Mouse (Mus musculus): Measurements from ENCODE around the gene Lyrm7.

Gene Lyrm7

GRCm38 (mm10) chr11:54882671-54883070 lies 22.0 kb upstream of the Lyrm7 start:
- in situ Hi-C loops (cut with MboI, MseI): no loop called here

- in situ Hi-C loops (cut with MboI, MseI): no loop called here
Observed at GRCm38 (mm10) chr11:54881051-54881474, 20.3 kb upstream of the Lyrm7 start.

DNA sequence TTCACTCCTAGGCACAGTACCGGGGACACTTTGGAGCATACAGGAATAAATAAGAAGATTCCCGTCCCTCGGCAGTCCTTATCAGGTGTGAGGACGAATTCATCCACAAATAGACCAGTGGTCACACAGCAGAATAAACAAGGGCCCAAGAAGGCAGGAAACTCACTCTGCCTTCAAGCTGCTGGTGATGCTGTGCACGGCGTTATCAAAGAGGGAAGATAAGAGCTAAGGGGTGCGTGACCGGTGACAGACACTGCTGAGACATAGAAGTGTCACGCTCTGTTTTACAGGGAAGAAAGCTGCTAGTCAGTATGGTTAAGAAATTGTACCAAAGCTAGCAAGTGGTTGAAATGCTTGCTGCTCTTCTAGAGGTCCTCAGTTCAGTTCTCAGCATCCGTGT lies 19.2 kb upstream of the Lyrm7 start:
- in situ Hi-C loops (cut with MboI, MseI): no loop called here

DNA sequence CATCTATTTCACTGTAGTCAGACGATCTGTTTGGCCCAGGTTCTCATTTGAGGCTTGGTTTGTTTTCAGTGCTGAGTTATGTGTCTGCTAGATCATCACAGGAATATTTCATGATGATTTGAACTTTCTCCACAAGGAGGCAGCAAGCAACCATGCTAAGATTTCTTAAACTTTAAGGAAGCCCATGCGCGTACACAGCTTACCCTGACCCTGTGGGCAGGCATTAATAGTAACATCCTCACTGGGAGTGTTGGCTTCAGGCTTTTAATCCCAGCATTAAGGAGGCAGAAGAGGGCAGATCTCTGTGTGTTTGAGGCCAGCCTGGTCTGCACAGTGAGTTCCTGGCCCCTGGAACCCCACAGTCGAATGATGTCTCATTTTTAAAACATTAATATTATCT lies 18.7 kb upstream of the Lyrm7 start:
- in situ Hi-C loops (cut with MboI, MseI): no loop called here

DNA sequence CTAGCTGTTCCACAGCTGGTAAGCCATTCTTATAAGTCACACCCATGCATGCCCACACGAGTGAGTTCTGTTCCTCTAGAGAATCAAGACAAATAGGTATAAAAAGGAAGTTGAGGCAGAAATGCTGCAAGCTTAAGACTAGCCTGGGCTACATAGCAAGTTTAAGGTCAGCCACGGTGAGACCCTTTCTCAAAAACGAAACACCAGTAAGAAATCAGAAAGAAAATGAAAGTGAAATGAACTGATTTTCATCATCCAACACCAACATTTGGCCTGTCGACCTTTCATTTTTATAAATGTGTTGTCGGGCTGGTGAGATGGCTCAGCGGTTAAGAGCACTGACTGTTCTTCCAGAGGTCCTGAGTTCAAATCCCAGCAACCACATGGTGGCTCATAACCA lies 18.2 kb upstream of the Lyrm7 start:
- in situ Hi-C loops (cut with MboI, MseI): no loop called here

DNA sequence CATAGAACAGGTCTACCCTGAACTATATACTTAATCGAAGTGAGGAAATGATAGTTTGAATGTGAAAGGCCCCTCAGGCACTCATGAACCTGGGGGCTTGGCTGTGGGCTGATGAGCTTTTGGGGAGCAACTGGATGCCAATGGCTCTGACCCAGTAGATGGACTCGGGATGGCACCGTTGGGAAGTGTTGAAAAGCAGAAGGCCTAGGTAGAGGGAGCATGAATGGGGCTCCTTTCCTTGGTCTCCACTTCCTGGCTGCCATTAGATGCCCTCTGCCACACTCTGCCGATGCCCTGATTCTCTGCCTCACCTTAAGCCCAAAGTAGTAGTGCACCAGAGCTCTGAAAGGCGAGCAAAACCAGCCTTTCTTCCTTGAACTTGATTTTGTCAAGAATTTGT lies 15.3 kb upstream of the Lyrm7 start:
- in situ Hi-C loops (cut with MboI, MseI): no loop called here

DNA sequence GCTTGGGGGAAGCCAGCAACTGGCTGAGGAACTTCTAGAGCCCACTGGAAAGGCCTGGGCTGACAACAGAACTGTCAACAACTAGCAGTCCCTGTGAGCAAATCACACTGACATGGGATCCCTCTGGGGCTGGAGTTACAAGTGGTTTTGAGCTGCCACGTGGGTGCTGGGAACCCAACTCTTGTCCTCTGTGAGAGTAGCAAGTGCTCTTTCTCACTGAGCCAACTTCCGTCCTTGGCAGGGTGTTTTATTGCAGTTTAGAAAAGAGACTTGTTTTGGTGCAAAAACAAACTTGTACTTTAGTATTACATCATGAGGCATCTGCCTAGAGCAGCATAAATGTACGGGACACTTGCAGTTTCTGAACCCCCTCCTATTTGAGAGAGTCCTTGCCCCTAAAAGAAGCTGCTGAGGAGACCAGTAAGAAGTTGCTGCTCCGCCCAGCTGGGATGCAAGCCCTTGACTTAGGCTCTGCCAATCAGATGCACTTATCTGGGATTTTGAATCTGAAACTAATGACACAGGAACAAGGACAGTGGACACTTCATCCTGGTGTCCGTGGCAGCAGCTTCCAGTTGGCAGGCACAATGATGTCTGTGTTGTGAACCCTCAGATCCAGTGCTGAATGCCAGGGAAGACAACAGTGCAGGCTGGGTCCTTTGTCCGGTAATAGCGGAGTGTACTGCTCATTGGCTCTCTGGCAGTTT lies 11.3 kb upstream of the Lyrm7 start:
- in situ Hi-C loops (cut with MboI, MseI): no loop called here

- in situ Hi-C loops (cut with MboI, MseI): no loop called here
Observed at GRCm38 (mm10) chr11:54869318-54869717, 8.6 kb upstream of the Lyrm7 start.

- in situ Hi-C loops (cut with MboI, MseI): no loop called here
Observed at GRCm38 (mm10) chr11:54868445-54868844, 7.7 kb upstream of the Lyrm7 start.

DNA sequence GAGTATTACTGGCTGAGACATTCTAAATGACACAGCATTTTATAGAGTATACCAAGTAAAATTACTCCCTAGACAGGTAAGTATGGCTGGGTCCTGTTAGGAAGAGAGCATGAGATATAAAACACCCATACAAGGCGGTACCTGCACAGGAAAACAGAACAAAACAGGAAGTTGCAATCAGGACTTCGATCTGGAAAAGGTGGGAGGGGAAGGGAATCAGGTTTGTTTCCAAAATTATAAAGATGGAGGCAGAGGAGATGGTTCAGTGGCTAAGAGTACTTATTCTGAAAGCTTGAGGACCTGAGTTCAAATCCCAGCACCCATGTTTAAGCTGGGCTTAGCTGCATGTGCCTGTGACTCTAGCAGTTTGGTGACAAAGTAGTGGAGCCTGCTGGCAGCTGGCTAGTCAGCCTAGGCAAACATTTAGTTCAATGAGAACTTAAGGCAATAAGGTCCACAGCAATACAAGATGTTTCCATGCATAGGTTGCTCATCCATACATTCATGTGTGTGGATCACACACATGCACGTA lies 7.3 kb upstream of the Lyrm7 start:
- in situ Hi-C loops (cut with MboI, MseI): no loop called here

- in situ Hi-C loops (cut with MboI, MseI): no loop called here
Observed at GRCm38 (mm10) chr11:54867049-54867385, 6.3 kb upstream of the Lyrm7 start.

DNA sequence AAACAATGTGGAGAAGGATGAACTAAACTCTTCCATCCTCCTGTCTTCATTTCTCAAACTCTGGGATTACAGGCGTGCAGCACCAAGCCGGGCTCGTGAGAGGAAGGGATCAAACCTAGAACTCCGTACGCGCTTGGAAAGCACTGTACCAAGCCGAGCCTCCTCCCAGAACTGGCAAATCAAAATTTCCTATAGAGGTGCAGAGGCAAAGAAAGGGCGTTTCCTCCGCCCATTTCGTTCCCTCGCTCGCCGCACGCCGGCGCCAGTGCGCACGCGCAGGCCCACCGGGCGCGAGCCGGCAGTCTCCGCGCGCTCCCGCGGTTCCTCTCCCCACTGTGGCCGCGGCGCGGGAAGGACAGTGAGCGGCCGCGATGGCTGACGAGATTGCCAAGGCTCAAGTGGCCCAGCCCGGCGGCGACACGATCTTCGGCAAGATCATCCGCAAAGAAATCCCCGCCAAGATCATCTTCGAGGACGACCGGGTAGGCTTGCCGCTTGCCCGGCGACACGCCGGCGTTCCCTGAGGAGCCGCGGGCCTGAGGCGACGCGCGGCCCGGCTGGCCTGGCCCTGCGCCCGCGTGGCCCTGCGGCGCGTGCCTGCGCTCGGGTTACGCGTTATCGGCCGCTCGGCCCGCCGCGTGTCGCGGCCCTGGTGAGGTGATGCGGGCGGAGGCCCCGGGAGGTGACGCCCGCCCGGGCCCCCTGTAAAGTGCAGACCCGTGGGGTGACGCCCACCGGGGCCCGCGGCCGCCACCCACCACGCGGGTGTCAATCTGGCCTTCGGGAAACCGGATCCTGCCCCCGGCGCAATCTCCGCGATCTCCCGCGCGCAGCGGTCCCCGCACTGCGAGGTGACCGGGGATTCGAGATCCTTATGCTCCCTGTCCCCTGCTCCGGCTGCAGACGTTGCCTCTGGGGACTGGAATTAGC lies 5.7 kb upstream of the Lyrm7 start, which contains the start of gene Hint1:
Gene Hint1, plus strand, starts transcription at position 265 of the 930 bp plus-strand sequence.
- in situ Hi-C loops (cut with MboI, MseI): no loop called here

- in situ Hi-C loops (cut with MboI, MseI): no loop called here
Observed at GRCm38 (mm10) chr11:54865330-54866085, 4.8 kb upstream of the Lyrm7 start.

GRCm38 (mm10) chr11:54862621-54863520 lies 2.2 kb upstream of the Lyrm7 start:
- in situ Hi-C loops (cut with MboI, MseI): loop anchor here (5.0 kb wide), 2 partner anchors 141 to 161 kb away; no protein-coding TSS in a partner anchor

DNA sequence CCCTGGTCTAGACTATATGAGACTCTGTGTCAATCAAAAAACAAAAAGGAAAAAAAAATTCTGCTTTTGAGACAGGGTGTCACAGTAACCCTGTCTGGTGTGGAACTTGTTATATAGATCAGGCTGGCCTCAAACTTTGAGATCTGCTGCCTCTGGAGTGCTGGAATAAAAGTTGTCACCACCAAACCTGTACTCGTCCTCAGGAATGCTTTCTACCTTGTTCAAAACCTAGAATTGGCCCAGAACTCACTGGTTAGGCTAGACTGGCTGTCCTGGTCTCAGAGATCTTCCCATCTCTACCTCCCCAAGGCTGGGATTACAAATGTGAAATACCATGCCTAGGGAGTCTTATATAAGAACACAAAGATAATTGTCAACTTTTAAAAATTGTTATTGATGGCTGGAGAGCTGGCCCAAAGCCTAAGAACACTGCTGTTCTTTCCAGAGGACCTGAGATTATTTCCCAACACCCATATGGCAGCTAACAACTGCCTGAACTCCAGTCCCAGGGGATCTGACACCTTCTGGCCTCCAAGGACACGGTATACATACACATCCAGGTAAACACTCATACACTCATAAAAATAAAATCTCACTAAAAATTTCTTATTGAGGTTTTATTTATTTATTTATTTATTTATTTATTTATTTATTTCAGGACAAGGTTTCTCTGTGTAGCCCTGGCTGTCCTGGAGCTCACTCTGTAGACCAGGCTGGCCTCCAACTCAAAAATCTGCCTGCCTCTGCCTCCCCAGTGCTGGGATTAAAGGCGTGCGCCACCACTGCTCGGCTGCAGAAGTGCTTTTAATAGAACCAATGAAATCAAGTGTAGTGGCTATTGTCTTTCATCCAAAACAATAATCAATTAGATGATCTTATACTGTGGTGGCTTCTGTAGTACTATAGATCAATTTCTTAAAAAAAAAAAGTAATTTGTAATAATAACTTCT lies 1.0 kb upstream of the Lyrm7 start:
- in situ Hi-C loops (cut with MboI, MseI): loop anchor here (5.0 kb wide), 2 partner anchors 139 to 159 kb away; no protein-coding TSS in a partner anchor

DNA sequence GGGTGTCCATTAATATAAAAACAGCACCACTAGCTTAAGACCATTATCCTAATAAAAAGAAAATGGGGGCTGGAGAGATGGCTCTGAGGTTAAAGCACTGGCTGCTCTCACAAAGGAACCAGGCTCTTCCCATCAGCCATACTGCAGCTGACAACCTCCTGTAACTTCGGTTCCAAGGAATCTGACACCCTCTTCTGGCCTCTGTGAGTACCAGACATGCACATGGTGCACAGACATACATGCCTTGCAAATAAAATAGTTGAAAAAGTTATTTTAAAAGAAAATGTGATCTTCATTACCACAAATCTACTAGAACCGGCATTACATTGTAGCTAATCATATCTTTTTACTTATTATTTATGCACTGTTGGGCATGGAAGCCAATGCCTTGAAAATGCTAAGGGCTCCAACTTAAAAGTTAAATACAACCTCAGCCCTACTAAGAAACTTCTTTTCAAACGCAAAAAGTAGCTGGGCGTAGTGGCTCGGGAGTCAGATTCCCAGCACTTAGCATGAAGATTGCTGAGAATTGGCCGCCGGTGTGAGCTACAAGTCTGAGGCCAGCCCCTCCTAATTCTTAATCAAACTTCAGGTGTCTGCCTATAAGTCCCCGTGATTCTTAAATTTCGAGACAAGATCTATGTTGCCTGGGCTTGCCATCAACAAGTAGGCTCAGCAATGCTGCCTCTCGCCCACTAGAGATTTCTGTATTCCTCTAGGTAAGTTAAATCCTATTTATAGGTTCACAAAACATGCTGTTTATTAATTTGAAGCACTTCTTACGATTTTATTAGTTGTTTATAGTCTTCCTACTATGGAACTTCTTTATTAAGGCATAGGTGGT lies 1.2 kb downstream of the Lyrm7 start:
- in situ Hi-C loops (cut with MboI, MseI): loop anchor here (5.0 kb wide), 3 partner anchors 72 to 157 kb away; partner anchors contain the start of gene Cdc42se2 (in 1 of the 2)

- in situ Hi-C loops (cut with MboI, MseI): loop anchor here in 1 of 2 experiments (5.0 kb wide), 1 partner anchor 72 kb away; the partner anchor contains the start of gene Cdc42se2
Observed at GRCm38 (mm10) chr11:54858880-54859279, 1.8 kb downstream of the Lyrm7 start.

- in situ Hi-C loops (cut with MboI, MseI): no loop called here
Observed at GRCm38 (mm10) chr11:54851656-54852055, 9.1 kb downstream of the Lyrm7 start.

All from T-helper 17 cell (primary cell).